Mouse (Mus musculus) 3134 (cell line): ENCODE measurements around the gene Mep1a.

Source experiments
- DNase-seq: peaks from one replicate; pipeline ENCODE4 v3.0.0-alpha.2; 2011; ENCODE audit warnings: low spot score; ENCODE audit not compliant: insufficient read length; ENCODE audit errors: extremely low read depth

Mep1a gene

DNA sequence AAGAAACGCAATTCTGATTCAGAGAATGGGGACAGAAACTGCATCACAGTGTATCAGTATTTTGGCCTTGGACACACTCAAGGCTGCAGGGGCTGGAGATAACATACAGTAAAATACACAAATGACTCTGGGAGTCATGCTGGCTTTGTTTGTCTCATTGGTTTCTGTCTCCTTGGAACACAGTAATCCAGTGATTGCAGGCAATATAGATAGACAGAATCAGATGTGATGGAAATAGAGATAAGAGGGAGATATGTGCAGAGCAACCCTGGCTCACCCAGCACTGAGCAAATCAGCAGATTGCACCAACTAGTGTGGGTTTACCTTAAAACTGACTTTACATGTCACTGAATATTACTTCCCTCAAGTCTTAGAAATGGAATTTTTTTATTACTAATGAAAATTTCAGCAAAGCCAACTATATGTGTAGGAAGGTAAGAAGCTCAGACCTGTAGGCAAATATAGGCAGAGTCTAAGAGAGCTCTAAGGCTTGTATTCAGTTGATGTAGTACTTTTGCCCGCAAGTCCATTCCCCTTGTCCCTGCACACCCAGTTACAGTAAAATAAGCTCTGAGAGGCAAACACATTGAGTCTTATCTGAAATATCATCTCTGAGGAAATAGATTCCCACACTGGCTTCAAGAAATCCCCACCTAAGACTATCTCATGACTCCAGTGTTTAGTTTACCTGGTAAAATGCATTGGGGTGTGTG lies 14.0 kb downstream of the Mep1a start:
- DNase-seq, result no peak

DNA sequence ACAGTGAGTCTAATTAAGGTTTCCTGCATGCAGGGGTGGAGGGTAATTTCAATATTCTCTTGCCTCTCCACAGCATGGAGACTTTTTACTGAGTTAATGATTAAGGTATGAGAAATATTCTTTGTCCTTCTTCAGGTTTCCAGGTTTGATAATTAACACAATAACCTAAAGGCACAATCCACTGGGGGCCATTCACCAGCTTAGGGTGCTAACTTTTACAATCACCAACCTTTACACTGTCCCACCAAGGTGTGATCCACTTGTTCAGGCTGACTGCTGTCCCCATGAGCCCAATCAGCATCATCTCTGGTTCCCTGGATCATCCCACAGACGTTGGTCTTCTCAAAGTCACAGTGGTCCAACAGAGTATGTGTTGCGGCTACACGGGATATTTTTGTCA lies 16.6 kb downstream of the Mep1a start:
- no peak for DNase-seq

DNA sequence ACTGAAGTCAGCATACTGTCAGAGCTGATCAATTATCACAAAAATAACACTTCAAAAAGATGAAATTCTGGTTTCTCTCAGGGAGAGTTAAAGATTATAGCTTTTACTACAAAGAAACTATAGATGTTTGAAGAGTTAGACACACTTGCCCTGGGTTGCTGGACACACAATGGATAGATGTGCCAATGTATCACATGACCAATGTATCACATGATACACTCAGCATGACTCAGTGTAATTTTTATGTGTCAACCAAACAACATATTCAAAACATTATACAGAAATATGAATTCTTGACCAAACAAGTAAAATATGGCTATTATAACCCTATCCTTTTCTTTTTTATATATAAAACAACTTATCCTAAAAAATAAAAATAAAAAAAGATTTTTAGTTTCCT lies 25.0 kb downstream of the Mep1a start:
- no peak for DNase-seq

DNA sequence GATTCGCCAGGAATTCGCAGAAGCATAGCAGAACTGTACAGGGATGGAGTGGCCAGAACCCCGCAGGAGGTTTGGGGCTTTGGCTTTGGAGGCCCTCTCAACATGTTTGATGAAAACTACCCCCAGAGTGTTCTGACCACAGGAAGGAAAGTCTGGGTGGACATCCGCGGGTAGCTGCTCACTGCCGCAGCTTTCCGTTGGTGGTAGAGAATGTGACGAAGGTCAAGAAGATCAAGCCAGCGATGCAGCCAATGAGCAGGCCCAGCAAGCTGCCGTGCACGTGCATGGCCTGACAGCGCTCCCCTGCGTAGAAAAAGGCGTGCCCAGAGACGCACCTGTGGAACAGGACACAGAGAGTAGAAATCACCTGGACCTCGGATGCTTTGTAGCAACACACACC lies 27.8 kb downstream of the Mep1a start:
- DNase-seq, result no peak

DNA sequence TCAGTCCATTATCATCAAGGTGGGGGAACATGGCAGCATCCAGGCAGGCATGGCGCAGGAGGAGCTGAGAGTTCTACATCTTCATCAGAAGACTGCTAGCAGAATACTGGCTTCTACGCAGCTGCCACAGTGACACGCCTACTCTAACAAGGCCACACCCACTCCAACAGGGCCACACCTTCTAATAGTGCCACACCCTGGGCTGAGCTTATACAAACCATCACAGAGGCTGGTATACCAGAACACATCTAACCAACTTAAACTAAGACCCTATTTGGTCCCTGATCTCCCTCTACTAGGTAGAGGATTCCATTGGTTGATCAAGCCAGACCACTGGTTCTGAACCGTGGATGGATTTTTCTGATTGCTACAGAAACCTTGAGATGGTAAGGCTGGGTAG lies 30.1 kb downstream of the Mep1a start:
- no peak for DNase-seq

DNA sequence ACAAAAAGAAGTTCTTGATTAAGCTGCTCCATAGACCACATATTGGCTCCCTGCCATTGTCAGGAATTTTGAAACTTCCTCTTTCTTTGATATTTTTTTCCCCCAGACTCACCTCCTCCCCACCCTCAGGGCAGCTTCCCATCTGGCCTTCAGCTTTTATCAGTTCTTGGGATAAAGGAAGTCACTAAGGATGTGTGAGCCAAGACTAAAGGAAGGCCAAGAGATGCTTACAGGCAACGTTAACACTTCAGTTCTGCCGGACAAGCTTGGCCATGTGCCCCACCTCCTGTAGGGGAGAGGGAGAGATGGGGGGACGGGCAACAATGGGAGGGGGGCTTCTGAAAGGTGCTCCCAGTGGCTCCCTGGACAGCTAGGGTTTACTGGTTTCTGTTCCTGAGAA lies 32.6 kb downstream of the Mep1a start:
- no peak for DNase-seq

DNA sequence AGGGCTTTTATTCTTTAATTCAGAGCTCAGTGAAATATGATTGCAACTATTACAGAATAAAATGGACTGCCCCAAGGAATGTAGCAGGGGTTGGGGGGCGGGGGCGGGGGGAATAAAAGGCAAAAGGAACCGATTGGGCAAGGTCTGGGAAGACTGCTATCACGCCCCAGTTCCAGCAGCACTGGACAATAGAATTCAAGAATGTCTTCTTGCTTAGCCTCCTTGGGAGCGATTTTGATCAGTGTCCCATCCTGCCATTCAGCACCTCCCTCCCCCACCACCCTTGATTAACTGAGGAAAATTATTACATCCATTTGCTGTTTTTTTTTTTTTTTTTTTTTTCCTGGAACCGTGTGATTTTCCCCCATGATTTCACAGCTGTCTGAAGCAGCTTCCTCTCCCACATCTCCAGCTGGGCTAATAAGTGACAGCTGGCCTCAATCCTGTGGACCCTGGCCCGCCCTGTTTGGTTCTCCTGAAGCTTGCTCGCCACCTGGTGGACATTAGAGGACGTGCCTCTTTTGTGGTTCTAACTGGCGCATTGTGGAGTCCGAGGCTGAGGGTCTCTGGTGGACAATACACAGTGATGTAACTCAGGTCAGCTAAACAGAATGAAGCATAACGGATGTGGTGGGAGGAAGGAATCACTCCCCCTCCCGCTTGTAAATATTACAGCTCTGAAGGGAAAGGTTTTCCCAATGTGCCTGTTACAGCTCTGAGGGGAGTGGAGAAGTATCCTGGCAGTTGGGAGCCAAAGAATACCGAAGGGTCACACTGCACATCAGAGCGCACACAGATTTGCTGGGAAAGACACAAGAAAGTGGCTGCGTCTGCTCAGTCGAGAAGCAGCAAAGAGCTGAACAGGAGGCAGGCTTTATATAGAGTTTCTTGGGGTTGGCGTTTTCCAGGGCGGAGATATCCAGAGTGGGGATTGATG lies 42.1 kb downstream of the Mep1a start:
- DNase-seq, result no peak

DNA sequence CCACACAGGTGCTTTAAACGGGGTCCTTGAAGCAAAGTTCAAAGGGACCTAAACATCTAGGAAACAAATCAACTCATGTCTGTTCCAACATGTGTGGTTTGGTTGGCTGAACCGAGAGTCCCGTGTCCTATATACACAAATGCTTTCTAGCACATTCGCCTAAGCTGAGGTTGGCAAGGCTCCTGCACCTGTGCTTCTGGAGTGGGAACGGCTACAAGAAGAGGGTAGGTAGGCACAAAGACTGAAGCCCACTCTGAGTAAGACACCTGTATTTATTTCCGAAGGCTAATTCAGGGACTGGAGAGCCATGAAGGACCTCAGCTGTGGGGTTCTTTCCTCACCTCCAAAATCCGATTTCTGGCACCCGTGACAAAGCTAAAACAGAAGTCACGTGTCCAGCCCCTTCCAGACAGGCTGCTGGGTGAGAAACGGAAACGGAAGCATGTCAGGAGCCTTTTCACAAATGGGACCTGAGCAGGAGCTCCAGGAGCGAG lies 42.8 kb downstream of the Mep1a start:
- no peak for DNase-seq

DNA sequence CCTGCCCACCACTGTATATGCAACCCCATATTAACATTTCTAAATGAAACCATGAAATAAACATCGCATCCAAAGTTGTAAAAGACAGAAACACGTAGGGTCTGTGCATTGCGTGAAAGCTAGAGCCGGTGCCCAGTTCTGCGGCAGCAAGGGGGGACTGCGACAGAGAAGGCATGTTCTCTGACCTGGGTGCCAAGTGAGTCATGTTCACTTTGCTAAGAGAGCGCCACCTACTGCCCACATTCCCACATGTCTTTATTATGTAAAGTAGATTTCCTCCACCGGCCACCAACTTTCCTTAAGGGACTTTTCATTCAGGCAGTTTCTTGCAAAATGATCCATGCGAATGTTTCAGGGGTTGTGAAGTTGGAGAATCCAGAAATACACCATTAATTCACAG lies 44.0 kb downstream of the Mep1a start:
- no peak for DNase-seq

DNA sequence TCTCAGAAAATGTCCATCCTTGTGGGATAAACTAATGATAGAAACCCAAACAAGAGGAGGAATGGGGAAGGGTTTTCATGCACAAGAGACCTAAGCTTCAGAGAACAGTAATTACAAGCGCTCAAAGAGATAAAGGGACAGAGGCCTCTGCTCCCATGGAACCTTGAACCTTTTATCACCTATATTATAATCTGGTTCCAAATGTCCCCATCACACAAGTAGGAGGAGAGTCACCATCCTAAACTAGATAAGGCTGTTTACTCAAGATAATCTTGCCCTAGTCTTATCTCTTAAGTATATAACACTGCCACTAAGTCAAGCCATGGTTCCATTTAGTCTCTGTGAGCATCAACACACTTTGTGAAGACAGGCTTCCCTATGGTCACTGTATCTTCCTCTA lies 51.4 kb downstream of the Mep1a start:
- no peak for DNase-seq

DNA sequence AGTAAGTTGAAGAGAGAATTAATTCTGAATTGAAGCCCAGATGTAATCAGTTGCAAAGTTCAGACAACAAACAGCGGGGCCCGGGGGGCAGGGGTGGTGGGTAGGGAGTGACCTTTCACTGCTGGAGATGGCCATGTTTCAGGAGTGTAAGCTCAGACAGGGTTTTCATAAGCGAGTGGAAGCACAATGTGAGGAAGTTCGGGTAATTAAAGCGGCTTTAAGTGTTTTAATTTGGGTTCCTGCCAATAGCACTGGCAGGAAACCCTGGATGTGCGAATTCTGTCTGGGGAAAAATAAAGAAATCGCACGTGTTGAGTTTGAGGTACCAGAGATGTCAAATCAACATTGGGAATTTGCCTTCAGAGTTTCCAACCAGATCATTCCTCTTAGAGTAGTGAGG lies 68.1 kb downstream of the Mep1a start:
- no peak for DNase-seq

DNA sequence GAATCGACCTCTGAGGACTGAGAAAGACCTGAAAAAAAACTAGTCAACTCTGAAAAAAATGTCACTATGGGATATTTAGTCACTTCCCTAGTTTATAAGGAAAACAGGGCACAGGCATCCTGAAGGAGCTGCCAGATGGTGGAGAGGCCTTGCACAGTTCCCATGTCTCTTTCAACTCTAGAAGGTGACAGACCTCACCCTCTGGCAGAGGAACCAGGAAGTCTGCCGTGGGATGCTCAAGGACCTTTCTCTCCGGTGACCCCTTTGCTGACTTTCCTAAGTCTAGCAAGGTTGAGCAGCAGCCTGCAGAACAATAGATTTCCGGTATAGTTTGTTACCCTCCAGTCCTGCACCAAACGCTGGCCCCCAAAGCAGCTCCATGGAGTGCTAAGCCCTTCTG lies 70.9 kb downstream of the Mep1a start:
- no peak for DNase-seq
